Mouse (Mus musculus) bone marrow macrophage, adult 2 months (primary cell): ENCODE data around the gene AW011738.

Experiments
- CTCF ChIP-seq: IDR thresholded peaks from 2 replicates; pipeline ENCODE4 v1.5.1; 2012; ENCODE audit warnings: low read depth, mild to moderate bottlenecking, low read length, moderate library complexity
- POLR2A ChIP-seq: IDR thresholded peaks from 2 replicates; pipeline ENCODE4 v1.6.1; 2012; ENCODE audit warnings: mild to moderate bottlenecking, low read depth, low read length, borderline replicate concordance

- TF ChIP-seq CTCF (no peak), POLR2A (no peak)
These were observed 46.5 kb downstream of the AW011738 start for GRCm38 (mm10) chr4:156249567-156249966.
